Mouse (Mus musculus): Measurements from ENCODE around the gene Prpf31.
A peak's percentile ranks its signal among the peaks of the same experiment; 100 is the strongest.

The Prpf31 gene

GRCm38 (mm10) chr7:3629030-3629429, 755 bp upstream of the Prpf31 start:
- DNase-seq (ENCODE audit: low spot score), result no peak

GRCm38 (mm10) chr7:3630478-3630815, 662 bp downstream of the Prpf31 start:
- no peak for DNase-seq (ENCODE audit: low spot score)

GRCm38 (mm10) chr7:3643412-3643811, 13.6 kb downstream of the Prpf31 start:
- DNase-seq (ENCODE audit: low spot score), result no peak

DNA sequence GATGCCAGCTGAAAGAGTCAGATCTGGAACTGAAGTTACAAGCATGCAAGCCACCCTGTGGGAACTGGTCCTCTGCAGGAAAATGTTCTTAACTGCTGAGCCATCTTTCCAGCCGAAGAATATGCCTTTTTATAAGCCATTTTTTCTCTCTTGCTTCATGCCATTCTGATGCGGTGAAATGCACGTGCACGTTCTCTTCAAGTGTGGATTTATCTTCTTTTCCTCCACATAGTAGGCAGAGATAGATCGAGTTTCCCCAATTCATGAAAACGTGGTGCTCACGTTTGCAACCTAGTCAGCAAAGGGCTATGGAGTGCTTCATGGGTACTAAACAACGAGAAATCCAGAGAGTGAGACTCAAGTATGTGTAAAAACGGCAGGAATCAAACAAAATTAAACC, 14.1 kb downstream of the Prpf31 start:
- DNase-seq (ENCODE audit: low spot score), result no peak

- DNase-seq (ENCODE audit: low spot score), result no peak
Measured at GRCm38 (mm10) chr7:3644348-3644671, 14.5 kb downstream of the Prpf31 start.

DNA sequence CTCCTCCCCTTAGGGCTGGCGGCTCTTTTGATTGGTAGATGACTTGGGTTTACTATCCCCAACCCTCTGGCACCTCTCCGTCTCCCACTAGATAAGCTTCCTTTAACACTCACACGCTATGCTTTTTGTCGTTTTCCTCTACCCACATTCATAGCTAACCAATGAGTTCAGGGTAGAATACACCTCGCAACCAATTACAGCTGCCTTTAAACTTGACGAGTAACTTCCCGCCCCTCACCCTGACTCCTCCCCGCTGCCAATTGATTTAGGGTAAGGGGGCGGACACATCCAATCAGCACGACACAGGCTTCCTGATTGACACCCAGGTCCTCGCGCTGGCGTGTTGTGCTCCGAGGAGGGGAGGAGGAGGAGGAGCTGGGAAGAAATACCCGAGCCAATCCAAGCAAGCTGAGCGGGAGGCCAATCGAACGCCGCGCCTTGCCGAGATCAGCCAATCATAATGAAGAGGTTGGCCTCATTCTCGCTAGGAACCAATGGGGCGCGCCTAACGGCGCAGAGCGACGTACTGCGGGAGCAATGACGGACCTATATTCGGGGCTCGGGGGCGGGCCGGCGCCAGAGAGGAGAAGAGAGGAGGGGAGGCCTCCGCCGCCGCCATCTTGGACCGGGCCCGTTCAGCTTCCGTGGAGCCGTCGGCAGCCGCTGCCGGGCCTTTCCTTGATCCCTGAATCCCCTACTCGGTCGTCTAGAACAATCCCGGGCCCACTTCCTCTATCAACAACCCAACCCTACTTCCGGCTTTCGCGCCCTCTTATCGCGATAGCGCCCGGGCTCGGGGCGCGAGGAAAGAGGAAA, 15.1 kb downstream of the Prpf31 start, which contains the start of gene Cnot3:
Cnot3 (plus strand) TSS at position 597 of the 816 bp plus-strand sequence.
- DNase-seq (ENCODE audit: low spot score), result peak; percentile 100

- no peak for DNase-seq (ENCODE audit: low spot score)
Measured at GRCm38 (mm10) chr7:3645488-3646025, 15.8 kb downstream of the Prpf31 start.

- no peak for DNase-seq (ENCODE audit: low spot score)
Measured at GRCm38 (mm10) chr7:3646188-3646587, 16.4 kb downstream of the Prpf31 start.

DNA sequence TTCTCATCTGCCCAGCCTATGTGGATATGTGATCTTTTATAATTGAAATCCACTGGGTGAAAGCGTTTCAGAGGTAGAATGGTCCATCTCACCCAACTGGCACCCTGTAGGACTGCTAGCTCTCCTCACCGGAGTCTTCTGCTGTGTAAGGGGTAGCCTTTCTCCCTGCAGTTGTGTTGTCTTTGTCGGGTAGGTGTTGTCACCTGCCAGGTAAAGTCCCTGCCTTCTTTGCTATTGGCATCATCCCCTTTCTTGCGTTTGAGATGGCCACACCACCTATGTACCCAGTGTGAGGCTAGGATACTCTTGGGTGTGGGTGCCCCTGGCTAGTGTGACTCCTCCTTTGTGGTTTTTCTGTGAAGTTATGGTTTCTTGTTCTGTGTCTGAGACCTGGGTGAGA, 16.9 kb downstream of the Prpf31 start:
- no peak for DNase-seq (ENCODE audit: low spot score)

DNA sequence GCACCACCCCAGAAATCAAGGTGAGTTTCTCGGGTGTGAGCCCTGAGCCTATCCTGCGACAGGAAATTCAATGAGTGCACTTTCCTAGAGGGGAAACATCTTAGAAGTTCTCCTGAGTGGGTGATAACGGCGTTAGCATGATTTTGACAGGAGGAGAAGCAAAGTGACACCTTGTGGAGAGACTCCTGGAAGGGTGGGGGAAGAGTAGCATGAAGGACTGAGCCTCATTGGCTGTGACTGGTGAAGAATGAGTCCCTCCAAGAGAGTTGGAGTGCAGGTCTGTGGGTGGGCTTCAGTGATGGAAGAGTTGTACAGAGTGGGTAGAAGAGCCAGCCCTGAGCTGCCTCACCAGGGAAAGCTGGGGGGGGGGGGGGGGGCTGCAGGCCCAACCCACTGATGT, 27.2 kb downstream of the Prpf31 start:
- no peak for DNase-seq (ENCODE audit: low spot score)

GRCm38 (mm10) chr7:3658578-3658977, 28.8 kb downstream of the Prpf31 start:
- no peak for DNase-seq (ENCODE audit: low spot score)

- DNase-seq (ENCODE audit: low spot score), result peak; percentile 28
Measured at GRCm38 (mm10) chr7:3664524-3665214, 34.9 kb downstream of the Prpf31 start.

DNA sequence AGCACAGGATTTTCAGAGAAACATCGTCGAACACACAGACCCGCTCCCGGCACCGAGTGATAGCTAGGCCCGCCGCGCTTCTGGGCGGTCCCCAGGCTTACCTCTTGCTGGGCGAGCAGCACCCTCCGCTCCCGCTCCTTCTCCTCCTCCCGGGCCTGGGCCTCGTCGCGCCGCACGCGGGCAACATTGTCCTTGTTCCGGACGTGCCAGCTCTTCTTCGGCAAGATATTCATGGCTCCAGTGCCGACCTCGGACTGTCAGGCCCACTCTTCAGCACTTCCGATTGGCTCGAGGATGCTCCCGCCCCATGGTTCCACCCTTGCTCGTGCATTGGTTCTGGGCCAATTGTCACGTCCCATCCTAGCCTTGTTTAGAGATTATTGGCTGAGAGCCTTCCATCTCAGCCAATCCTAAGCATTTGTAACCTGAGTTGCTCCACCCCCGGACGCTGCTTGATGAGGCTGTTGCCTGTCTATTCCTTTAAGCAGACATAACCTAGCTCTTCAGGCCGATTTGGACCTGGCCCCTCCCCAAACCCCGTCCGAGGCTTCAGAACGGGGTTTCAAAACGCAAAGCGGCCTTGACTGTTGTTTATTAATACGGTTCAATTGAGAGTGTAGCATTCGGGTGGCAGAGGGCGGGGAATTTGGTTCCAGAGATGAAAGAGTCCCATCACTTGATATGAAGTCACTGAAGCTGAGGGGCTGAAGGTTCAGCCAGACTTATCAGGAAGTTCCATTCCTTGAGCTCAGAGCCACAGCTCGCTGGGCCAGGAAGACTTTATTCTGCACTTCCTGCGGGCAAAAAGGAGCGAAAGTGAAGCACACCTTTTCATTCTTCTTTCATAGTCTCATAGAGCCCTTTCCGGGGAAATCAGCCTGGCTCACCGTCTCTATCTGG, 35.7 kb downstream of the Prpf31 start, which contains the start of gene Leng1:
Leng1 (minus strand) TSS at position 626 of the 900 bp plus-strand sequence.
- DNase-seq (ENCODE audit: low spot score), result peak; percentile 99

DNA sequence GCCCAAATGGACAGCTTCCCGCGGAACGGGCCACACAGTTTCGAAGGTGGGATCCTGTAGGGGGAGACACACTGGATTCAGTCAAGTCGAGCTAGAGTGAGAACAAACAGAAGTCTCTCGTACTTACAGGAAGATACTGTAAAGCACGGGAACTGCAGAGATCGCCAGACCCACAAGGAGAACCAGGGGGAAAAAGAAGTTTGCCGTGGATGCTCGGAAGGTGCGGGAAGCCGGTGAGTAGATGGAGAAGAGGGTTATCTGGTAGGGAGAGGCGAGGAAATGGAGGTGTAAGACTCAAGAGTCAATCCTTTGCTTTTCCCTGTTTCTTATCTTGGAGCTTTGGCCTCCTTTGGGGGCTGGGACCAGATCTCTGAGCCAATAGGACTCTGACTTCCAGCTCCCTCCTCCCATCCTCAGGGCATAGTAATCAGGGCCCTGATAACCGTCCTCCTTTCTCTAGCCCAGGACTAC, 37.2 kb downstream of the Prpf31 start:
- no peak for DNase-seq (ENCODE audit: low spot score)

- peak; percentile 82 for DNase-seq (ENCODE audit: low spot score)
Measured at GRCm38 (mm10) chr7:3674507-3675227, 44.9 kb downstream of the Prpf31 start.

GRCm38 (mm10) chr7:3675228-3675548, 45.4 kb downstream of the Prpf31 start:
- DNase-seq (ENCODE audit: low spot score), result no peak

DNA sequence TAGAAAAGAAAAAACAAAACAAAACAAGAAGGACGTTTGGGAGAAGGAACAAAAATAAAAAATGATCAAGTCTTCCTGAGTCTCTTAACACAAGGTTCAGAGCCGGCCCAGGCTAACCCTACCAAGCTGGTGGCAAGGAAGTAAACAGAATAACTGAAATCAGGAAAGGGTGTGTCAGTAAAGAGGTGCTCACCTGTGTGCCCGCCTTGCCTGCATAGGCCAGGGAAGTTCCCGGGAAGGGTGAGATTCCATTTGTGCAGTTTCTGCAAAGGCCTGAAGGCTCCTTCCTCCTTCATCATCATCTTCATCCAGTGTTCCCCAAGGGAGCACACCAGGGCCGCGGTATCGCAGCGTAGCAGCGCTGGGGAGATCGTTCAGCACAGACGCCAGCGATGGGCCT, 46.6 kb downstream of the Prpf31 start:
- no peak for DNase-seq (ENCODE audit: low spot score)

GRCm38 (mm10) chr7:3677342-3677741, 47.6 kb downstream of the Prpf31 start, which contains the start of gene Tmc4:
Tmc4 (minus strand) TSS chr7:3677553.
- DNase-seq (ENCODE audit: low spot score), result peak; percentile 68

GRCm38 (mm10) chr7:3683908-3684550, 54.2 kb downstream of the Prpf31 start:
- no peak for DNase-seq (ENCODE audit: low spot score)

DNA sequence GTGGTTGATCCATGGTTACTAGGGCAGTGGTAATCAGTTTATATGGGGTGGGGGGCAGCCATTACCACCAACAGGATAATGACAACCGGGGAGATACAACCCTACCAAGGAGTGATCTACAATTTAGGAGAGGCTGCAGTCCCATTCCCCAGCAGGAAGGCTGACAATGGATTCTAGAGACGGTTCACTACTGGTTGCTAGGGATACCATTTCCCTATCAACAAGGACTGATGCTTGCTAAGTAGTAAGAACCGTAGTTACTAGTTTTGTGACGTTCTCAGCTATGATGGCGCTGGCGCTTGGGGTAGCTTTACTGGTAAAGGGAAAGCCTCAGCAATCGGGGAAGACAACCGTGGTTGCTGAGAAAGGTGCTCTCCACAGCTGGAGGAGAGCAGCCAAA, 54.9 kb downstream of the Prpf31 start:
- no peak for DNase-seq (ENCODE audit: low spot score)

Measured in lung, postnatal 25 days (tissue).